Mouse (Mus musculus) embryonic facial prominence, embryonic 14.5 days (tissue): ENCODE measurements at regions not wholly inside any gene's neighbourhood (a gene's known extent, or its start where the extent isn't known, plus 50 kb on each side); places are given as distances from the start of the nearest gene placed in this dataset.
A peak's percentile ranks its signal among the peaks of the same experiment; 100 is the strongest.

Experiments used
- ATAC-seq: fragments of 200-750 bp; cut with Nextera tagmentation; 2 replicates; pipeline ENCODE4 v1.8.0; 2017; ENCODE audit warnings: low read depth, moderate number of reproducible peaks, moderate TSS enrichment
- DNase-seq: peaks from one replicate; pipeline ENCODE4 v3.0.0-alpha.2; 2015; ENCODE audit warnings: low spot score
- H3K27ac ChIP-seq: fragments of 300-500 bp; sonication (generic); replicated peaks from 2 replicates; pipeline ENCODE4 v1.5.1; 2014; ENCODE audit warnings: low read depth, mild to moderate bottlenecking, low read length, moderate library complexity
- H3K27me3 ChIP-seq: fragments of 300-500 bp; sonication (generic); replicated peaks from 2 replicates; pipeline ENCODE4 v1.6.1; 2014; ENCODE audit warnings: low read length; ENCODE audit not compliant: control insufficient read depth, insufficient read depth
- H3K36me3 ChIP-seq: fragments of 300-500 bp; sonication (generic); 2 replicates; pipeline ENCODE4 v1.6.1; 2014; ENCODE audit warnings: low read length, mixed read lengths; ENCODE audit not compliant: control insufficient read depth, insufficient read depth
- H3K4me1 ChIP-seq: fragments of 300-500 bp; sonication (generic); 2 replicates; pipeline ENCODE4 v1.6.1; 2014; ENCODE audit warnings: antibody characterized with exemption, low read length; ENCODE audit not compliant: control insufficient read depth, insufficient read depth
- H3K4me2 ChIP-seq: fragments of 300-500 bp; sonication (generic); 2 replicates; pipeline ENCODE4 v1.6.1; 2014; ENCODE audit warnings: low read depth, mild to moderate bottlenecking, low read length, moderate library complexity, mixed read lengths
- H3K4me3 ChIP-seq: fragments of 300-500 bp; sonication (generic); 2 replicates; pipeline ENCODE4 v1.5.1; 2014; ENCODE audit warnings: low read depth, mild to moderate bottlenecking, low read length
- H3K9ac ChIP-seq: fragments of 300-500 bp; sonication (generic); 2 replicates; pipeline ENCODE4 v1.6.1; 2014; ENCODE audit warnings: low read depth, mild to moderate bottlenecking, low read length, moderate library complexity, mixed read lengths
- H3K9me3 ChIP-seq: fragments of 300-500 bp; sonication (generic); 2 replicates; pipeline ENCODE4 v1.6.1; 2016; ENCODE audit warnings: low read length; ENCODE audit not compliant: control insufficient read depth
- WGBS: fragments of 180-500 bp; shearing (Covaris S2); extraction: QIAGEN DNeasy Blood & Tissue Kit; methylation state at CpG from one replicate; pipeline ENCODE4 v1.1.7; 2014; 5-methylcytosine and 5-hydroxymethylcytosine counted together

DNA sequence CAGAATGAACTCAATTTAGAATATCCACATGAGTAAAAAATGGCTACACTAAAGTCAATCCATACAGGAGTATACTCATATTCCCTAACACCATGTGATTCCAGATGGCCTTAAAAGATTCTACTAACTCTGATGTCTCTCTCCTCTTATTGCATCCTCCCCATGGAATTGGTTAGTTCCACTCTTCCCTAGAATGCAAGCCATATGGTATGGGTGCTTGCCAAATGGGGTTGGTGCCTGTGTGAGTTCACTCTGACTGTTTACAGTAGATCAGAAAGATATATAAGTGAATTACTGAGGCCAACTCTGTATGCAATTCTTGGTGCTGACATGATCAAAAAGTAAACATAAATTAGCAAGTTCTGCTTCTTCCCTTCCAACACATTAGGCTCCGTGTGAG is 1558.2 kb upstream of the Cdh9 start:
- Histone ChIP-seq H3K27ac (no peak overlapping the region), H3K4me3 (no peak overlapping the region), H3K27me3 (no peaks in the 10 kb centered on the region), H3K36me3 (no peaks in the 10 kb centered on the region), H3K4me1 (no peaks in the 10 kb centered on the region), H3K4me2 (no peak overlapping the region), H3K9ac (no peak overlapping the region), H3K9me3 (no peaks in the 10 kb centered on the region)
- ATAC-seq (peak; percentile 47; the same call in 1 of the 2 replicates), DNase-seq (peak; percentile 80)
- 52% methylated on average over 1 of the region's 1 CpGs for WGBS

DNA sequence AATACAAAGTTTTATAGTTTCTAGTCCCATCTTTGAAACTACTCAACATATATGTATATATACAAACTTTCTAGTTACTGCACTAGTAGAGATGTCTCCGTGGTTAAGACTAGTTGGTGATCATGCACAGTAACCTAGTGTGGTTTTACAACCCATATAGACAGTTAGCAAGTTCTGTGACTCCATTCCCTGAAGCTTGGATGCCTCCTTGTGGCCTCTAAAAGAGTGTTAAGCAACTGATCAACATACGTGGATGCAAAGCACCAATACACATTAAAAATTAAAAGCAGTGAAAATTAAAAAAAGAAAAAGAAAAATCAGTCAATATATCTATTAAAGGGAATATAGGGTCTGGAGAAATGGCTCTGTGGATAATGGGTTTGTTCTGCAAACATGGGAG is 1508.3 kb upstream of the Cdh9 start:
- 51% methylated on average over 2 of the region's 2 CpGs for WGBS
- no peak overlapping the region for H3K4me2 ChIP-seq
- H3K36me3 ChIP-seq = no peaks in the 10 kb centered on the region

DNA sequence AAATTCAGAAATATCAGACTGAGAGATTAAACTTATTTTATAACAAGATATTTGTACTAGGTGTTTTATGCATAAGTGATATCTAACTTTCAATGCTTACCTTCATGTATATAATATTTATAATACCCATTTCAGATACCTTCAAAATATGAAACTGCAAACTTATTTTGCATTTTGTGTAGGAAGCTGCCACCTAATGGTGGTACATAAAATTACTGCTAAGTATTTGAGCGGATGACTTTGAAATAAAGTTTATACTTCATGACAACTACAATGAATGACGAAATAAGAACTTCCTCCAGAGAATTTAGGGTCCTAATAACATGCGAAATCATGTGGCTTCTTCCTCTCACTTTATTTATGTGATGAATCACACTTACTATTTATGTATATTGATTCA is 1498.6 kb upstream of the Cdh9 start:
- H3K4me3 ChIP-seq = no peak overlapping the region
- H3K4me1 ChIP-seq = no peaks in the 10 kb centered on the region
- WGBS = 59% methylated on average over 3 of the region's 3 CpGs
- no peak overlapping the region for H3K27ac ChIP-seq
- H3K4me2 ChIP-seq = no peak overlapping the region
- peak; percentile 3 for DNase-seq
- no peaks in the 10 kb centered on the region for H3K36me3 ChIP-seq
- ATAC-seq = no peak
- H3K9me3 ChIP-seq = no peaks in the 10 kb centered on the region
- no peak overlapping the region for H3K9ac ChIP-seq
- no peaks in the 10 kb centered on the region for H3K27me3 ChIP-seq

More for the DNA sequence above, 1508.3 kb upstream of the Cdh9 start:
- Histone ChIP-seq H3K27ac (no peak overlapping the region), H3K4me1 (no peaks in the 10 kb centered on the region), H3K27me3 (no peaks in the 10 kb centered on the region), H3K4me3 (no peak overlapping the region), H3K9ac (no peak overlapping the region), H3K9me3 (no peaks in the 10 kb centered on the region)
- ATAC-seq (no peak), DNase-seq (peak; percentile 6)

DNA sequence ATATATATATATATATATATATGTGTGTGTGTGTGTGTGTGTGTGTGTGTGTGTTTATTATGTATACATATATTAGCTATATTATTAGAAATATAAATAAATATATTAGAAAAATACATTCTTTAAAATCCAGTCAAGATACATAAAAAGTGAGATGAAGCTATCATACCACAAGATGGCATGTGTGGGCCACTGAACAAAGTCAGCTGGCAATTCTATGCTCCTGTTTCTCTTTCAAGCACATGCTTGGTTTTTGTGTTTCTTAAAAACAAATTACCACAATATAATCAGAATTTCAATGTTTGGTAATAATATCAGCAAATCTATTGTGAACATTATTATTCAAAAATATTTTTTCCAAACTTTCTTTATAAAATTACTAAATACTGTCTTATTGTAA is 1490.2 kb upstream of the Cdh9 start:
- Histone ChIP-seq H3K4me1 (no peaks in the 10 kb centered on the region), H3K9ac (no peak overlapping the region), H3K4me3 (no peak overlapping the region), H3K27me3 (no peaks in the 10 kb centered on the region), H3K9me3 (no peaks in the 10 kb centered on the region), H3K36me3 (no peaks in the 10 kb centered on the region), H3K27ac (no peak overlapping the region), H3K4me2 (no peak overlapping the region)
- DNase-seq (peak; percentile 43), ATAC-seq (no peak)
